Mouse (Mus musculus): ENCODE measurements at regions not wholly inside any gene's neighbourhood (a gene's known extent, or its start where the extent isn't known, plus 50 kb on each side); places are given as distances from the start of the nearest gene placed in this dataset.
"Not testable (repeated sequence)": the region's sequence is repeated elsewhere in the genome, so short reads cannot be mapped to it uniquely, and the experiment has no call there.

DNA sequence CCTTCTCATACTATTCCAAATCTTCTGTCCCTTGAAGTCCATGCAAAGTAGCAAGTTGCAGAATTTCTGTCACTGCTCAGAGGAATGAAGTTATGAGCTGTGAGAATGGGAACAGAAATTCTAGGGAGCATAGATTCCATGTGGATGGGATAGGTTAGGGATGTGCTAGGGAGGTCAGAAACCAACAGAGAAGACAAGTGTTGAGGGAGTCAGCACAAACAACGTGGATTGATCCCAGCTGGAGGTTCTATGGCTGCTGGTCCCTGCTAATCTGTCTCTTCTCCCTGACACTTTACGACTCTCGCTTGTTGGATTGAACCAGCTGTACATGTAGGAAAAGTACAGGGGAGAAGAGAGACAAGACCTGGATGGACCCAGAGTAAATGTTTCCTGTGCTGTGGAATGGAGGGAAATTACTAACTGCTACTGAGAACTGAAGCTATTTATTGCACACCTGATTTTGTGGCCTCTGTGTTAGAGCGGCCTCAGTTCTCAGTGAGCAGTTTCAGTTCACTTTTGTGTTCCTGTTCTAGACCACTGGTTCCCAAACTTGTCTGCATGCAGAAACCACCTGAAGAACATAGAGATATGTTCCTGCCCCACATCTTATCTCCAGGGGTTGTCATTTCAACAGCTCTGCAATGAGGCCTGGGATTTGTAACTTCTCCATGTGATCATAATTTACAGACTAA is 151.0 kb downstream of the Ube2e3 start:
- DNase-seq (ENCODE audit: low read depth, low spot score): no peak

GRCm38 (mm10) chr2:79022954-79023353 is 155.0 kb downstream of the Ube2e3 start:
- DNase-seq (ENCODE audit: low read depth, low spot score): no peak

- no peak for DNase-seq (ENCODE audit: low read depth, low spot score)
Observed at GRCm38 (mm10) chr2:79025678-79026077, 157.8 kb downstream of the Ube2e3 start.

DNA sequence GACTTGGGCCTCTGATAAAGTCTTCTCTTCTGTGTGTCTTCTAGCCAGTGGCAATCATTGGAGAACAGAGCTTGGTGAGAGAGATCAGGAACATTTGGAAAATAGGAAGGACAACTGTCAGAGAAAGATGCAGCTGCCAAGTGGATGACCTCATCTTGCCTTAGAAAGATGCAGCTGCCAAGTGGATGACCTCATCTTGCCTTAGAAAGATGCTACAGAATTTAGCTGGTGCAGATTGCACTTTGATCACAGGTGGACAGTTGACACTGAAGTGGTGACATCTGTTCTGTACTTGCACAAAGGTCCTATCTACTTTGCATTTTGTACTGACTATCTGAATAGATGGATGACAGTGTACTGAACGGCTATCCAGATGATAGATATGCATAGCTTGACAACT is 163.1 kb downstream of the Ube2e3 start:
- DNase-seq (ENCODE audit: low read depth, low spot score): no peak

DNA sequence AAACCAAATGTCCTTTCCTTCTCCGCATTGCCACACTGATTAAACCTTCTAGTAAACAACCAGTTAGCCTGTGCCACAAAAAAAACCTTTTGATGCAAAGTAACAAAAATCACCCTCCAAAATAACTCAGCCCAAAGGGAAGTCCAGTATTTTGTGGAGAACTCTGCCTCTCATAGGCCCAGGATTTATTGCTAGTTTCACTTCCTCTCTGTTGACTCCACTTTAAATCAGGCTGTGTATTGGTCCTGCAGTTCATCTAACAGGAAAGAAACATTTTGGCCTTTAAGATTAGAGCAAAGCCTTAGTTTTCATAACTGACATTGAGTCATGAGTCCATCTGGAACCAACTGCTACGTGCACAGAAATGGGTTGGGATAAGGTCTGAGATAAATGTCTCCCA is 168.4 kb downstream of the Ube2e3 start:
- DNase-seq (ENCODE audit: low read depth, low spot score): no peak

DNA sequence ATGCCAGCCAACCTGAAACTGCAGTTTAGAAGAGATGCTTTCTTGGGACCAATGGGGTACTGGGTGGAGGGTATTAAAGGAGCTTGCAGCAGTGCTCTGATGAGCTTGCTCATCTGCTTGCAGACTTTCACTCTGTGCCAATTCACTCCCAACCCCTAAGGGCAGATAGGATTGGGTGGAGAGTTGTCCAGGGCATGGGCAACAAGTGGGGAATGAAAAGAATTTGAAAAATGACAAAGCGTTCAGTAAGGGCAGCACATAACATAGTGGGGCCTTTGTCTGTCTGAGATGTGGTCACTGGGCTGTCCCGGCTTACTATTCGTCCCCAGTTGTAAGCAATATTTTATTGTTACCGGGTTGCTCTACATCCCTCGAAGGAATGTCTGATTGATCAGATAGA is 170.7 kb downstream of the Ube2e3 start:
- no peak for DNase-seq (ENCODE audit: low read depth, low spot score)

DNA sequence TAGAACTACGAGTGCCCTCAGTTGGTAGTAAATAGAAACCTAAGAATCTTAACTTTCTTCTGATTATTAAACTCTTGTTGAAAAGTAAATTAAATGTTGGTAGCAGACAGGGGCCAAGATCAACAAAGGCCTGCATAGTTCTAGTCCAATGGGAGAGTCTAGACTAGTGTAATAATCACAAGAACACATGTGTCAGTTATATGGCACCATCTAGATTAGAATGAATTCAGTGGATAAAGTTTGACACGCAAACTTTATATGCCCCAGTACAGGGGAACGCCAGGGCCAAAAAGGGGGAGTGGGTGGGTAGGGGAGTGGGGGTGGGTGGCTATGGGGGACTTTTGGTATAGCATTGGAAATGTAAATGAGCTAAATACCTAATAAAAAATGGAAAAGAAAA is 176.9 kb downstream of the Ube2e3 start:
- not testable (repeated sequence) for DNase-seq (ENCODE audit: low read depth, low spot score)

DNA sequence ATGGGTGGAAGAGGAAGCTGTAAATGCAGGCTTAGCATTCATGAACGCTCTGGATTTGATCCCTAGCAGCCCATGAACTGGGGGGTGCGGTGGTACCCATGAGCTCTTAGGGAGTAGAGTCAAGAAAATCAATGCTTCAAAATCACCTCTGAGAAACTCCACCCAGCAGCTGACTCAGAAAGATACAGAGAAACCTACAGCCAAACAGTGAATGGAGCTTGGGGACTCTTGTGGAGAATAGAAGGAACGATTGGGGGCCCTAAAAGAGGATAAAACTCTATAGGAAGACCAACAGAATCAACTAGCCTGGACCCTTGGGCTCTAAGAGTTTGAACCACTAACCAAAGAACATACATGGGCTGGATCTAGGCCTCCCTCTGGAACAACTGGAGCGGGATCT is 177.6 kb downstream of the Ube2e3 start:
- DNase-seq (ENCODE audit: low read depth, low spot score): no peak

DNA sequence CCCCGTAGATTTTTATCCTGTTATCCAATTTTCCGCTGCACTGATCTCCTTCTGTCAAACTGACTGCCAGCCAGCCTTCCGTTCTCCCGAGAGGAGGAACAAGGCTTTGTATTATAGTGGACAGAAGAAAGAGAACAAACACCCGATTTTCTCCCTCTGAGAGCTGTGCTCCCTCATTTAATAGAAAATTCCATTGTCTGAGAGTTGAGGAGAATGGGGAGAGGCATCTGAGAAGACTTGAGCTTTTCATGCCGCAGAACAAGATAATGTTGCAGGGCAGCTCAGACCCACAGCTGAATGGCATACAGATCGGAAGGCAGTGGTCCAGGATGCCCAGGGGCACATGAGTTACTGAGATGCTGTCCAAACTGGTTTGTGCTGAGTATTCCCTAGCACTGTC is 180.1 kb downstream of the Ube2e3 start:
- DNase-seq (ENCODE audit: low read depth, low spot score): no peak

GRCm38 (mm10) chr2:79048777-79049537 is 181.0 kb downstream of the Ube2e3 start:
- DNase-seq (ENCODE audit: low read depth, low spot score): no peak

DNA sequence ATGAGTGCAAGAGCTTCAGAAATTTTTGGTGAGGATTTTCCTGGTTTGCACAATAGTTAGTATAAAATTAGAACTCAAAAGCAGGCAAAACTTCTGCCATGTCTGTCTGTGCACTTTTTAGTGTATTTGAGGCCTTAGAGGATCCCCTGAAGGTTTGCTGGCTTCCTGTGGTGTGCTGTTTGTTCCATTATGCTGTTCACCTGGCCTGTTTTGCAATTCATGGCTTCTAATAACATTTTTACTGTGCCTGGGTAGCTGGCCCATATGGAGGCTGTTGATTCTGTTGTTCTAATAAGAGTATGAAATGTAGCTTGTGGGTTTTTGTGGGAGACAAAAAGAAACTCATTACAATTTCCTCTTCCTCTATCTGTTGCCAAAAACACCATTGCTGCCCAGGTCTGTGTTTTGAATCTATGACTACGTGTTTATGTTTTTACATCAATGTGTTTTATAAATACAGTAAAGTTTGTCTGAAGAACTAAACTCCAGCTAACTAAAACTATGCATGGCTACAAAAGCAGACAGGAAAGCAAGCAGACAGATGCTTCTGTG is 182.6 kb downstream of the Ube2e3 start:
- DNase-seq (ENCODE audit: low read depth, low spot score): no peak

GRCm38 (mm10) chr2:79052226-79052625 is 184.3 kb downstream of the Ube2e3 start:
- no peak for DNase-seq (ENCODE audit: low read depth, low spot score)

- no peak for DNase-seq (ENCODE audit: low read depth, low spot score)
Observed at GRCm38 (mm10) chr2:79056138-79056537, 188.2 kb downstream of the Ube2e3 start.

DNA sequence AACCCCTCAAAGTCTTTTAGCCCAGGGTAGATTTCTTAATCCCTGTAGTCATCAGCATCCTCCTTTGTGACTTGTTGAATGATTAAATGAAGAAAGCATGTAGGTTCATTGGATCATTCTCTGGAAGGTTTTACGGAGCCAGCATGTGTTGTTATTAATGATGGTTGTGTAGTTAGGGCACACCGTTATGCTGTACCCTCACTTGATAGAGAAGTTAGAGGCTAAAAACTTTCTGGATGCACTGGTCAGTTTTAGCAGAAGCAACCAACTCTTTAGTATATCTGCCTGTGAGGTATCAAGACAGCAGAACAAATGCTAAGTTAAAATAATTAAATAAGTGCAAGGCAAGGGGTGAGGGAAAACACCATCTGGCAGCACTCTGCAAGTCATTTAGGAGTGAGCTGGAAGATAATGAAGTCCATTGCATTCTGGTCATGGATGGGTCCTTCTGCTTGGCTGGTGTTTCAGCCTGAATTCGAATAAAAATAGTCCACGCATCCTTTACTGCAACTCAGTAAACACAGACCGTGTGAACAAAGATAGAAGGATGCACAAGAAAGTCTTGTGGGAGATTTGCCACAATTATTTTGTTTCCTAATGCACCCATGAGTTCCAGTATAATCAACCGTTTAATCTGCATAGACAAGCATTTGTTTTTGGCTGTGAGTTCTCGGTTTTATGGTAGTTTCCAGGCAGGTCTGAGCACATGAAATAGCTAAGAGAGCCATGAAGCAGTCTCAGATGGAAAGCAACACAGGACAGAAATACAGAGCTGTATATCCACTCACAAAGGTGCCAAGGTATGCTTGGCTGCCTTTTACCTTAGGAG is 191.4 kb downstream of the Ube2e3 start:
- DNase-seq (ENCODE audit: low read depth, low spot score): no peak

- no peak for DNase-seq (ENCODE audit: low read depth, low spot score)
Observed at GRCm38 (mm10) chr2:79059944-79060238, 192.0 kb downstream of the Ube2e3 start.

DNA sequence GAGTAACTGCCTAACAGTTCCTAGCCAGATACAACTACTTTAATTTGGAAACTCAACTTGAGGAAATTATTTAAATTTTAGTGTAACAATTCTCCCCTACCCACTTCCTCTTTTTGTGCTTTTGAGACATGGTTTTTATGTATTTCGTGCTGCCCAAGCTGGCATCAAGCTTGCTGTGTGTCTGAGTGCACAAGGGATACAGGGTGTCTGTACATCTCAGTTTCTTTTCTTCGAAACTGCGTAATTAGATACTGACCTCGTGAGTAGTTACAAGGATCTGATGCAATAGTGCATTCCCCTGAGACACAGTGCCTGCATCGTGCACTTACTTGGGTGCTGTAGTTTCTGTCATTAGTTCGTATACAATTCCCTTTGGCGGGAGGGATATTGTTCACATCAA is 192.4 kb downstream of the Ube2e3 start:
- no peak for DNase-seq (ENCODE audit: low read depth, low spot score)

DNA sequence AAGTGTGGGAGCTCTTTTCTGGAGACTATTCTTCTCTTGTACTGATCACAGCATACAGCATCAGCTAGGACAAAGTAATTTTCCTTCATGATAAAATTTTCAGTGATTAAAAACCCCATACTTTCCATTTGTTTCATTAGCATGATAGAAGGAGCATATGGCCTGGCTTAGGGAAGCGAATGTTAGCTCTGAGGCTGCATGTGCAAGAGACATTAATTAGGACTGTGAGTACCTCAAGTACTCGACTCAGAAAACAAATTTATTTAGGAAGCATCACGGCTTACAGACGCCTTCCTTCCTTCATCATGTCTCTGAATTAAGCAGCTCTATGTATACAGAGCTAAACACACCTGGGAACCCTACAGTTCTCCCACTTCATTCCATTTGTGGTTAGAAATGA is 193.6 kb upstream of the Itga4 start:
- no peak for DNase-seq (ENCODE audit: low read depth, low spot score)

DNA sequence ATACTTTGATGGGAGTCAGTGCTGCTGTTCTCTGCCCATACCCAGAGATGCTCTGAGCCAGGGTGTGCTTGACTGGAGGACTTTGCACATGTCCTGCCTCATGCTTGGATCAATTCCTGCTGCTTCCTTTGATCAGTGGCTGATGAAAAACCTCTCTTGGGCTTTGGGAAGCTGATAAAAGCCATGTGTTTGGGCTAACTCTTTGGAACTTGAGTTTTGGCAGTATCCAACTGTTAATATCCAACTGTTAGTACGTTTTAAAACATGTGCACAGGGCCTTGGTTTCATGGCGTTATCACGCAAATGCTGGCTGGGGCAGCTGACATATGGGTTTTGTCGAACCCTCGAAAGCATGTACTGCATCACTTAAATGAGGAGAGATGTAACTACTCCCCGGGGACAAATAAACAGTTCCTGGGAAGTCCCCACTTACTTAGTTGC is 193.0 kb upstream of the Itga4 start:
- no peak for DNase-seq (ENCODE audit: low read depth, low spot score)

GRCm38 (mm10) chr2:79063641-79064040 is 191.6 kb upstream of the Itga4 start:
- no peak for DNase-seq (ENCODE audit: low read depth, low spot score)

DNA sequence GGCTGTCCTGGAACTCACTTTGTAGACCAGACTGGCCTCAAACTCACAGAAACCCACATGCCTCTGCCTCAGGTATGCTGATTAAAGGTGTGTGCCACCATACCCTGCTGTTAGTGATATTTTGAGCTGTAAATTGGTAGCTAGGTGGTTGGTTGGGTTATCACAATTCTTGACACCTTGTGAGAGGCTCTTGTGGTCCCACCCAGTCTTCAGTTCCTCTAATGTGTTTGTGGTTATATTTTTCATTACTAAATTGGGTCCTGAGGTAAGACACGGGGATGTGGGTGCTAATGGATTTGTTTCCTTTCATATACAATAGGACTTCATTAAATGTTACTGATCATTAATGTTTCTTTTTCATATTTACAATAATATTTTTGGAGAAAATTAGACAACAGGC is 189.9 kb upstream of the Itga4 start:
- DNase-seq (ENCODE audit: low read depth, low spot score): no peak

GRCm38 (mm10) chr2:79076115-79076514 is 179.1 kb upstream of the Itga4 start:
- DNase-seq (ENCODE audit: low read depth, low spot score): no peak

DNA sequence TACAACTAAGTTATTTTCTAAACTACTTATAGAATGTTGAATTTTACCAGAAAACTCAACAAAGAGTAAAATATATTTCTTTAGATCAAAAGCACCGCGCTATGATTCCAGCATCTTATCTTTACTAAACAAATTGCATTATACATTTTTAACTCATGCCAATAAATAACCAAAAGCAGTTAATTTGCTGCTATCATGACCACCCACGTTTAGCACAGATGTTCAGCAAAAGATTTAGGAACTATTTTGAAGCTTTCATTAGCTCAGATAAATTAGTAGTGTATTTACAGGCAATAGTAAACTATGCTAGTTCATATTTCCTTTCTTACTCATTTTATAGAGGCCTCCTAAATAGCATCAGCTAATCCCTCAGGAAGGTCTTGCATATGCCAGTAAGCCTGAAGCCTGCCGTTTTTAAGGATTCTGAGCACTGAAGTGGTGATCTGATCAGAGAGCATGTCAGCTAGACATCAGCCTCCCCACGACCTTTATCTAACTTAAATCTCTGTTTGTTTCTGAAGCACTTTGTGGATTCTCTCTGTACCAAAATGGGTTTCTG is 176.3 kb upstream of the Itga4 start:
- DNase-seq (ENCODE audit: low read depth, low spot score): no peak

Data from R1 (cell line).